Mouse (Mus musculus) MEL (cell line): ENCODE results near the gene 4930447C04Rik.

ENCODE experiments used
- CTCF ChIP-seq, 3 experiments: IDR thresholded peaks in 2 of 3; conservative IDR thresholded peaks in 1 of 3; 2 replicates each; pipeline ENCODE4 v1.5.1; 2011 to 2012; ENCODE audit warnings: low read length in 3 of 3, low read depth in 2 of 3, mild to moderate bottlenecking in 2 of 3, improper control_type of control experiment in 1 of 3, inconsistent platforms in 1 of 3, mixed read lengths in 1 of 3, moderate library complexity in 1 of 3; ENCODE audit not compliant: control insufficient read depth in 1 of 3, insufficient read depth in 1 of 3, poor library complexity in 1 of 3, severe bottlenecking in 1 of 3
- ETS1 ChIP-seq: IDR thresholded peaks from 2 replicates; pipeline ENCODE4 v1.6.1; 2012; ENCODE audit warnings: low read depth, mild to moderate bottlenecking, inconsistent platforms, low read length, improper control_type of control experiment, moderate library complexity
- GABPA ChIP-seq: IDR thresholded peaks from 2 replicates; pipeline ENCODE4 v1.6.1; 2012; ENCODE audit warnings: low read depth, mild to moderate bottlenecking, inconsistent platforms, low read length, improper control_type of control experiment, moderate library complexity
- HCFC1 ChIP-seq: IDR thresholded peaks from 2 replicates; pipeline ENCODE4 v1.6.1; 2012; ENCODE audit warnings: low read depth, mild to moderate bottlenecking, inconsistent platforms, low read length, improper control_type of control experiment, moderate library complexity
- NELFE ChIP-seq: IDR thresholded peaks from 2 replicates; pipeline ENCODE4 v1.6.1; 2011; ENCODE audit warnings: low read depth, low read length, improper control_type of control experiment
- POLR2A ChIP-seq, 2 experiments: IDR thresholded peaks; 2 replicates each; pipeline ENCODE4 v1.6.1; 2011 to 2012; ENCODE audit warnings: low read length in 2 of 2, mild to moderate bottlenecking in 2 of 2, control low read depth in 1 of 2, improper control_type of control experiment in 1 of 2, low read depth in 1 of 2, moderate library complexity in 1 of 2; ENCODE audit not compliant: control insufficient read depth in 1 of 2, insufficient read depth in 1 of 2, poor library complexity in 1 of 2
- UBTF ChIP-seq: IDR thresholded peaks from 2 replicates; pipeline ENCODE4 v1.6.1; 2012; ENCODE audit warnings: low read depth, mild to moderate bottlenecking, inconsistent platforms, low read length, improper control_type of control experiment, moderate library complexity, borderline replicate concordance; ENCODE audit not compliant: insufficient read depth
- ZC3H11A ChIP-seq: IDR thresholded peaks from 2 replicates; pipeline ENCODE4 v1.6.1; 2012; ENCODE audit warnings: low read depth, mild to moderate bottlenecking, inconsistent platforms, low read length, improper control_type of control experiment

- TF ChIP-seq NELFE (no peak), GABPA (no peak), ETS1 (no peak), UBTF (no peak), POLR2A (IDR thresholded peaks at IDR 0.05; ENCODE audit: control insufficient read depth in 1 of 2, insufficient read depth in 1 of 2, low read depth in 1 of 2, low read length in 2 of 2, poor library complexity in 1 of 2) (no peak), ZC3H11A (no peak), CTCF (IDR thresholded peaks at IDR 0.05 in 2 of 3, conservative IDR thresholded peaks at IDR 0.05 in 1 of 3; ENCODE audit: control insufficient read depth in 1 of 3, insufficient read depth in 1 of 3, low read depth in 2 of 3, low read length in 3 of 3, poor library complexity in 1 of 3, severe bottlenecking in 1 of 3) (peak; percentile 38 to 53 (median 40); a peak in 5 of 6 replicates), HCFC1 (no peak)
These were observed 105.0 kb downstream of the 4930447C04Rik start for GRCm38 (mm10) chr12:72835518-72836015.
